Mouse (Mus musculus) liver, embryonic 14.5 days (tissue): ENCODE measurements around the gene Grm7.

Source experiments
- CTCF ChIP-seq: IDR thresholded peaks from 2 replicates; pipeline ENCODE4 v1.5.1; 2016; ENCODE audit warnings: antibody characterized with exemption, low read depth, control low read depth
- EP300 ChIP-seq: IDR thresholded peaks from 2 replicates; pipeline ENCODE4 v1.6.1; 2016; ENCODE audit warnings: antibody characterized with exemption, low read depth

DNA sequence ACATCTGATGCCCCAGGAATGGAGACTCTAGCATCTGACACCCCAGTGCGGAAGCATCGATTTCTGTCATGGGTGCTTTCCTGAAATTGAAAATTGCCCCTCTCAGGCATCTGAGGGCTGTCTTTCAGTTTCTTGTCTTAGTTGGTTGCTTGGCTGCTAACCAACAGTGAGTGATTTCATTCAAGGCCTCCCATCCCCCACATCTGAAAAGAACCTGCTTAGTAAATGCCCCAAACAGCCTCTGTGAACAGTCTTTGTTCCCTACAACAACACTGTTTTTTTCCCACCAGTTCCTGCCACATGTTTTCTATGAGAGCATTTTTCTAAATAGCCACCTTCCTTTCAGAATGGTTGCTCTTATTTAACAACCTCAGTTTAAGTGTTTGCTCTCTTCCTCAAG lies 723.6 kb downstream of the Grm7 start:
- no peak for TF ChIP-seq CTCF
- TF ChIP-seq EP300, result no peak
